Mouse (Mus musculus) heart, embryonic 14.5 days (tissue): ENCODE measurements around the gene Skida1. TPM values are rescaled to one million over a fixed set of nuclear protein-coding genes. Genes with fewer than 3 reads are reported as not detected.

Experiments
- ATAC-seq: fragments of 200-750 bp; cut with Nextera tagmentation; 2 replicates; pipeline ENCODE4 v1.8.0; 2017; ENCODE audit warnings: low read depth, moderate TSS enrichment; ENCODE audit not compliant: insufficient number of reproducible peaks, insufficient read depth, low FRiP score
- H3K27ac ChIP-seq, 2 experiments: fragments of 200-500 bp in 1 of 2; fragments of 300-500 bp in 1 of 2; sonication (generic) in 1 of 2; replicated peaks in 1 of 2; 2 replicates each; pipeline ENCODE4 v1.5.1; 2012 to 2014; ENCODE audit warnings: low read depth in 2 of 2, low read length in 2 of 2, control low read depth in 1 of 2, mild to moderate bottlenecking in 1 of 2, mixed read lengths in 1 of 2; ENCODE audit not compliant: control insufficient read depth in 1 of 2, insufficient read depth in 1 of 2
- H3K27me3 ChIP-seq: fragments of 300-500 bp; sonication (generic); 2 replicates; pipeline ENCODE4 v1.6.1; 2014; ENCODE audit warnings: mild to moderate bottlenecking, low read length, control low read depth; ENCODE audit not compliant: control insufficient read depth, insufficient read depth
- H3K36me3 ChIP-seq: fragments of 300-500 bp; sonication (generic); 2 replicates; pipeline ENCODE4 v1.6.1; 2014; ENCODE audit warnings: mild to moderate bottlenecking, control low read depth, low read length, mixed read lengths; ENCODE audit not compliant: control insufficient read depth, insufficient read depth
- H3K4me1 ChIP-seq, 2 experiments: fragments of 200-500 bp in 1 of 2; fragments of 300-500 bp in 1 of 2; sonication (generic) in 1 of 2; 2 replicates each; pipeline ENCODE4 v1.6.1; 2012 to 2014; ENCODE audit warnings: low read length in 2 of 2, control low read depth in 1 of 2, mixed read lengths in 1 of 2; ENCODE audit not compliant: control insufficient read depth in 2 of 2, insufficient read depth in 2 of 2
- H3K4me2 ChIP-seq: fragments of 300-500 bp; sonication (generic); 2 replicates; pipeline ENCODE4 v1.6.1; 2014; ENCODE audit warnings: mild to moderate bottlenecking, low read length
- H3K4me3 ChIP-seq, 2 experiments: fragments of 200-500 bp in 1 of 2; fragments of 300-500 bp in 1 of 2; sonication (generic) in 1 of 2; 2 replicates each; pipeline ENCODE4 v1.5.1; 2012 to 2014; ENCODE audit warnings: low read length in 2 of 2, mild to moderate bottlenecking in 2 of 2, control low read depth in 1 of 2, low read depth in 1 of 2, moderate library complexity in 1 of 2; ENCODE audit not compliant: control insufficient read depth in 1 of 2, insufficient read depth in 1 of 2
- H3K9ac ChIP-seq: fragments of 300-500 bp; sonication (generic); 2 replicates; pipeline ENCODE4 v1.6.1; 2014; ENCODE audit warnings: mild to moderate bottlenecking, low read length
- H3K9me3 ChIP-seq: fragments of 300-500 bp; sonication (generic); 2 replicates; pipeline ENCODE4 v1.6.1; 2016; ENCODE audit warnings: low read length, control low read depth; ENCODE audit not compliant: control insufficient read depth
- WGBS: fragments of 180-500 bp; shearing (Covaris S2); extraction: QIAGEN DNeasy Blood & Tissue Kit; methylation state at CpG from one replicate; pipeline ENCODE4 v1.1.7; 2014; 5-methylcytosine and 5-hydroxymethylcytosine counted together
- polyA plus RNA-seq: library from polyadenylated mRNA; unstranded; fragments of >200 nt; fragmentation: Nextera tagmentation; extraction: Ambion mirVana; gene quantifications from 2 replicates; pipeline ENCODE4 v1.2.1, GENCODE M21; 2014

Skida1 gene
- polyA plus RNA-seq, 1 experiment from 2014 or later, result 6.4 TPM

DNA sequence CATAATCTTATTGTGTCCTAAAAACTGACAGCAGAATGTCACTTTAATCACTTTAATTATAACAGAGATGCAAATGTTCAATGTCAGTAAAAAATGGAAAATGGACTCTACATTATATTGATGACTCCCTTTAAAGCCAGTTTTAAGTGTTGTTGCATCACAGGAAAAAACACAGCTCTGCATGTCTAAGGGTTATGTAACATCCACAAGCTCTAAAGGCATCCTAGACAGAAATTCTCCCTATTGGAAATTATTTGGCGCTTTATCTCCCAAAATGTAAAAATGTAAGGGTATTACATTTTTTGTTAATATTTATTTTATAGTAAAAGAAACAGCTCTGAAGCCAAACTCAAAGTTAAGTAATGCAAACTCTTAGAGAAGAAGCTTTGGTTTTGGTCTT, 11.0 kb upstream of the Skida1 start:
- H3K27me3 ChIP-seq, result no peaks in the 10 kb centered on the region
- H3K9ac ChIP-seq, result no peak overlapping the region
- no peak for ATAC-seq
- 92% methylated on average over 1 of the region's 1 CpGs for WGBS
- no peaks in the 10 kb centered on the region for H3K9me3 ChIP-seq
- H3K36me3 ChIP-seq, result no peaks in the 10 kb centered on the region
- H3K27ac ChIP-seq, result no peak overlapping the region
- no peak overlapping the region for H3K4me3 ChIP-seq
- peaks cover 0 to 11% of the 10 kb centered on the region in 2 experiments; a peak in 1 of 4 replicates for H3K4me1 ChIP-seq
- no peak overlapping the region for H3K4me2 ChIP-seq

DNA sequence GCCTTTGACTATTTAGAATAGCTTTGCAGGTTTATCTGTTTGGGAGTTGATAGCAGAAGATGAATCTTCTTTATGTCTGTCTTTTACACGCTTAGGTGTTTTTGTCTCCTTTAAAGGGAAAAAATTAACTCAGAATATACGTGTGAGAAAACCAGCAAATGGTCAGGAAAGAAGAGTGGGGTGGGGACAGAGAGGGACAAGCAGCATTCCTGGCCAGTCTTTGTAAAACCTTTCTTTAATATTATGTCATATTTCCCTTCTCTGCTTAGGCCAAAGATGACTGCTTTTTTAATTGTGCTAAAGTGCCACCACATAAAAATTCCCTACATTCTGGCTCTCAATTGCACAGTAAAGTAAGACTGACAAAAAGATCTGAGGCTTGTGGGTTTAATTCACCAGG, 10.2 kb upstream of the Skida1 start:
- Histone ChIP-seq H3K9ac (peak overlapping the region; percentile 94), H3K27me3 (no peaks in the 10 kb centered on the region), H3K4me3 (no peak overlapping the region), H3K36me3 (no peaks in the 10 kb centered on the region), H3K4me2 (peak overlapping the region; percentile 82), H3K4me1 (peaks cover 3 to 12% of the 10 kb centered on the region in 2 experiments; a peak in 3 of 4 replicates), H3K27ac (no peak overlapping the region), H3K9me3 (no peaks in the 10 kb centered on the region)
- WGBS, result 15% methylated on average over 2 of the region's 2 CpGs
- no peak for ATAC-seq

DNA sequence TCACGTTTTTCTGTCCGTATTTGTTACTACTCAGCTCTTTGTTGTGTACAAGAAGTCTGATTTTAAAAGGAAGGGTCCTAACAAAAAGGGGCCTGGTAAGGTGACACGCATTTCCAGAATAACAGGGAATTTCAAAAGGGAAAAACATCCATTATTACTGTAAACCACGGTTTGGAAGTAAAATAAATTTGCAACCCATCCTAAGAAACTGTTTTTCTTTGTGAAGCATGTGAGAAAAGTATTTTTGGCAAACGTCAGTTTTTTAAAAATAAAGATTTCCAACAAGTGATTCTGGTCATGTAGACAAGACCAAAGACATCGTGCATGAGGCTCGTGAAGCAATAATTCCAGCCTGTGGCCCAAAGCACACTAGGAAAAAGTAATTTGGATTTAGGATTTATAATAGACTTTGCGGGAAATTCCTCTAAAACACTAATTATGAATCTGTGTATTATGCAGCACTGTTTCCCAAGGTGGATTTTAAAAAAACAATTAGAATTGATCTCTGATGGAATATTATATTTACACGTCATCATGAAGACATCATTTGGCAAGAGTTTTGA, 9.4 kb upstream of the Skida1 start:
- no peaks in the 10 kb centered on the region for H3K27me3 ChIP-seq
- H3K36me3 ChIP-seq, result no peaks in the 10 kb centered on the region
- no peak for ATAC-seq
- peak overlapping the region; percentile 68 to 71; a peak in 3 of 4 replicates for H3K4me3 ChIP-seq
- no peaks in the 10 kb centered on the region for H3K9me3 ChIP-seq
- H3K9ac ChIP-seq, result peak overlapping the region; percentile 94
- peaks cover 3 to 16% of the 10 kb centered on the region in 2 experiments; a peak in 3 of 4 replicates for H3K4me1 ChIP-seq
- WGBS, result 21% methylated on average over 9 of the region's 9 CpGs
- H3K4me2 ChIP-seq, result peak overlapping the region; percentile 82
- H3K27ac ChIP-seq, result peak overlapping the region; percentile 100

DNA sequence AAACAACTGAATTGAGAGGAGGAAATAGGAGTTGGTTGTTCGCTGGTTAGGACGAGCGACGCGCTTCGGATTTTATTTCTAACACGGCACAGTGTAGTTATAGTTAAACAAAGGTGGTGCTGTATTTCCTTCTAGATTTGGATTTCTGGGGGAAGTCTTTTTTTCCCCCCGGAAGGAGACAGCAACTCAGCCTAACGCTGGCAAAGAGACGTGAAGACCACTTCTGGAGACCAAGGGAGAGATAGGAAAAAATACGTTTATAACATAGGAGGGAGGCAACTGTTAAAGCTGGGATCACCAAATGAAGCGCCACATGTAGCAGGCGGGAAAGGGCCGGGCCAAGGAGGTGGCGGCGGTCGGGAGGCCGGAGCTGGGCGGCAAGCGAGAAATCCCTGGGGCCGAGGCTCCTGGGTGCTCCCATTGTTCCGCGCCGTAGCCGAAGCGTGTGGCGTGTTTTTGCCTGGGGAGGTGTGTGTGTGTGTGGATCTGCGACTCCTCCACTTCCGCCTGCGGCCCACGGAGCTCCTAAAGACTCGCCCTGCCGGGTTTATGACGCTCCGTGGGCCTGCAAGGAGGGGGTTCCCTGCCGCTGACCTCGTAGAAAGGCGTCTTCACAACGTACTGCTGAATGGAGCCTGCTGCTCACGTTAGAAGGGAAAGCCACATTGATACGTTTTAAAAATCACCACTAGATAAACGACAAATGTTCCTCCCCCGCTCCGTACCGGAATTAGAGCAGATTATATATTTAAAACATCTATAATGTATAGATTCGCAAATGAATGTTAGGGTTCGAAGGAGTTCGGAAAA, 8.7 kb upstream of the Skida1 start:
- Histone ChIP-seq H3K36me3 (no peaks in the 10 kb centered on the region), H3K27me3 (no peaks in the 10 kb centered on the region), H3K4me2 (peak overlapping the region; percentile 82), H3K27ac (peak overlapping the region; percentile 100), H3K9ac (peak overlapping the region; percentile 94), H3K4me1 (peaks cover 3 to 16% of the 10 kb centered on the region in 2 experiments; a peak in 3 of 4 replicates), H3K9me3 (no peaks in the 10 kb centered on the region), H3K4me3 (peak overlapping the region; percentile 68 to 71)
- under 1% methylated on average over 48 of the region's 48 CpGs for WGBS
- no peak for ATAC-seq

DNA sequence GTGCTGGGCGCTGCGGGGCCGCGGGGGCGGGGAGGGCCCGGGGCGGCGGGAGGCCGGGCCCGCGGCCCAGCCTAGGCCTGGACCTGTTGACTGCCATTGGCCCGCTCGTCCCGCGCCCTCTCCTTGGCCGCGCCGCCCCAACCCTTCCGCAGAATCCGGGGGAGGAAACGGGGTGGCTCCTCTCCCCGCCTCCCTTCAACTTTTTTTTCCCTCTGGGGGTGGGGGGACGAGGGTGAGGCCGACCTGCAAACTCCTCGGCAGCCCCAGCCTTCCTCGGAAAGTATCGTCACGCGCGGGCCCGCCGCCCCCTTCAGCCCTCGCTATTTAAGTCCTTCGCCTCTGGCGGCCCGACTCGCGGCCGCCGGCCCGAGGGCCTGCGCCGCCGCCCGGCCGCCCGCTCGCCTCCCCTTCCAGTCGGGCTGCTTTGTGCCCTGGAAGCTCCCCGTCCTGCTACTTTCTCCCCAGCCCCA, 8.0 kb upstream of the Skida1 start:
- Histone ChIP-seq H3K4me2 (peak overlapping the region; percentile 82), H3K36me3 (no peaks in the 10 kb centered on the region), H3K27ac (peak overlapping the region; percentile 100), H3K4me1 (peaks cover 3 to 16% of the 10 kb centered on the region in 2 experiments; a peak in 3 of 4 replicates), H3K4me3 (peak overlapping the region; percentile 68 to 71), H3K27me3 (no peaks in the 10 kb centered on the region), H3K9ac (peak overlapping the region; percentile 94), H3K9me3 (no peaks in the 10 kb centered on the region)
- peak; percentile 97 for ATAC-seq
- WGBS, result under 1% methylated on average over 35 of the region's 50 CpGs

DNA sequence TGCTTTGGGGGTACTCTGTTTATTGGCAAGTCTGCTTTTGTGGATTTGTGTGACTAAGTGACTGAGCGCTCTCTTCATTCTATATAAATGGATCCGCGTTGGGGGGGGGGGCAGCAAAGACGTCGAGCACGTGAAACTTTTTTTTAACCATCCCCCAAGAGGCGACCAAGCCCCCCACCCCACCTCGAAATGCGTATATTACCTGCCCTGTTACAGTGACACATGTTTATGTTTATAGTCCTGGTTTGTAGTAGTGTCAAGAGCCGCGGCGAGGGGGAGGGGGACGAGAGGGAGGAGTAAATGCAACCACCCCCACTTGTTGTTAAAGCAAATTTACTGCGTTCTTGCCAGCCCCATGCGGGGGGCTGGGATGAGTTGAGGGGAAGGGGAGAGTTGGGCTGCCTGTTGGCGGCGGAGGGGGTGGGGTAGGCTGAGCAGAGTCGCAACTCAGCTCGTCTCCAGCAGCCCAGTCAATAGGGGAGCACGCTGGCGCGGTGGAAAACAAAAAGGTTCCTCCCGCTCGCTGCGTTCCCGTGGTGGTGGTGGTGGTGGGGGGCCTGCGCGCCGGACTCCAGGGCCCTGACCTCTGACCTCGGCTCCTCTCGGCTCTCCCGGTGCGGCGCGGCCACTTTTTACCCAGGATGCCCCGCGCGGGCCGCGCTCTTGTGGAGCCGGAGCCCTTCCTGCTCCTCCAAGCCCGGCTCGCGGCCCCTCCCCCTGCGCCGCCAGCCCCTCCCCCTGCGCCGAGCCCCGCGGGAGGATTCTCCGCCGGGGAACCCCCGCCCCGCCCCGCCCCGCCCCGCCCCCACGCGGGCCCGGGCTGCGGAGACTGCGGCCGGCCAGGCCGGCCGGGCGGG, 7.3 kb upstream of the Skida1 start:
- ATAC-seq, result peak; percentile 90
- Histone ChIP-seq H3K4me1 (peaks cover 5 to 16% of the 10 kb centered on the region in 2 experiments; a peak in 3 of 4 replicates), H3K4me3 (peak overlapping the region; percentile 68), H3K27me3 (no peaks in the 10 kb centered on the region), H3K4me2 (peak overlapping the region; percentile 82), H3K36me3 (no peaks in the 10 kb centered on the region), H3K9me3 (no peaks in the 10 kb centered on the region), H3K9ac (peak overlapping the region; percentile 94), H3K27ac (peak overlapping the region; percentile 99 to 100)
- 2% methylated on average over 36 of the region's 66 CpGs for WGBS
